Mouse (Mus musculus) kidney, adult 2 months (tissue): Measurements from ENCODE around the gene Rap1gap. TPM values are rescaled to one million over a fixed set of nuclear protein-coding genes. Genes with fewer than 3 reads are reported as not detected.
A peak's percentile ranks its signal among the peaks of the same experiment; 100 is the strongest.

ENCODE experiments used
- DNase-seq: peaks from one replicate; pipeline ENCODE4 v3.0.0; 2021
- H3K27ac ChIP-seq: fragments of 200-500 bp; 2 replicates; pipeline ENCODE4 v1.5.1; 2012; ENCODE audit warnings: low read depth, low read length, control low read depth, inconsistent platforms; ENCODE audit not compliant: insufficient read depth
- H3K27me3 ChIP-seq: fragments of 200-500 bp; replicated peaks from 2 replicates; pipeline ENCODE4 v1.6.1; 2012; ENCODE audit warnings: mild to moderate bottlenecking, moderate library complexity, low read length, inconsistent platforms; ENCODE audit not compliant: control insufficient read depth, insufficient read depth
- H3K36me3 ChIP-seq: fragments of 200-500 bp; 2 replicates; pipeline ENCODE4 v1.6.1; 2012; ENCODE audit warnings: mild to moderate bottlenecking, moderate library complexity, low read length, inconsistent platforms; ENCODE audit not compliant: control insufficient read depth, insufficient read depth
- H3K4me1 ChIP-seq: fragments of 200-500 bp; 2 replicates; pipeline ENCODE4 v1.6.1; 2011; ENCODE audit warnings: low read length; ENCODE audit not compliant: control insufficient read depth, insufficient read depth
- H3K4me3 ChIP-seq: fragments of 200-500 bp; 2 replicates; pipeline ENCODE4 v1.5.1; 2011; ENCODE audit warnings: mild to moderate bottlenecking, low read depth, low read length, control low read depth; ENCODE audit not compliant: insufficient read depth
- CTCF ChIP-seq: fragments of 200-500 bp; conservative IDR thresholded peaks from 2 replicates; pipeline ENCODE4 v1.5.1; 2011; ENCODE audit warnings: low read depth, mild to moderate bottlenecking, control low read depth, low read length, moderate library complexity, mixed read lengths; ENCODE audit not compliant: insufficient read depth, insufficient read length
- POLR2A ChIP-seq: fragments of 200-500 bp; IDR thresholded peaks from one replicate; pipeline ENCODE4 v1.6.1; 2011; ENCODE audit warnings: low read depth, low read length, control low read depth
- WGBS: fragments of 180-500 bp; shearing (Covaris S2); methylation state at CpG from one replicate; pipeline ENCODE4 v1.1.7; 2018; 5-methylcytosine and 5-hydroxymethylcytosine counted together
- polyA plus RNA-seq: library from polyadenylated mRNA; depleted of rRNA; stranded (reverse); fragments of >200 nt; gene quantifications from 2 replicates; pipeline ENCODE4 v1.2.3, GENCODE M21; 2012

Rap1gap gene
- polyA plus RNA-seq, 1 experiment = 213 TPM

DNA sequence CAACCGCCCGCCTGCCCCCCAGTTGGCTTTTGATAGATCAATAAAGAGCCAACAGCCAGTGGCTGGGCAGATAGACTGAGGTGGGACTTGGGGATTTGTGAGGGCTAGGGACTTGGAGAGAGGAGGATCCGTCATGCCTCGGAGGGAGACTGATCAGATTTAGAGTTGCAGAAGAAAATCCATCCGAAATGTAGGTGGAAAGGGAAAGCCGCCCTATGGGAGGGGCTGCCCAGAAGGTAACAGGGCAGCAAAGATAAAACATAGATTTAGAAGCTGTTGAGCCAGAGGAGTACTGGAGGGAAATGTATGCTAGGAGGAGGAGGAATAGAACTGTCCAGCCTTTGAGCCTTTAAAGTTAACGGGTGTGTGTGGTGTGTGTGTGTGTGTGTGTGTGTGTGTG lies 88.7 kb downstream of the Rap1gap start:
- Histone ChIP-seq H3K4me1 (peaks cover 3% of the 10 kb centered on the region; the same call in 1 of the 2 replicates), H3K27me3 (no peaks in the 10 kb centered on the region), H3K4me3 (no peak overlapping the region), H3K36me3 (no peaks in the 10 kb centered on the region), H3K27ac (no peak overlapping the region)
- no peak for DNase-seq
- 78% methylated on average over 7 of the region's 7 CpGs for WGBS
- no peak for TF ChIP-seq CTCF

DNA sequence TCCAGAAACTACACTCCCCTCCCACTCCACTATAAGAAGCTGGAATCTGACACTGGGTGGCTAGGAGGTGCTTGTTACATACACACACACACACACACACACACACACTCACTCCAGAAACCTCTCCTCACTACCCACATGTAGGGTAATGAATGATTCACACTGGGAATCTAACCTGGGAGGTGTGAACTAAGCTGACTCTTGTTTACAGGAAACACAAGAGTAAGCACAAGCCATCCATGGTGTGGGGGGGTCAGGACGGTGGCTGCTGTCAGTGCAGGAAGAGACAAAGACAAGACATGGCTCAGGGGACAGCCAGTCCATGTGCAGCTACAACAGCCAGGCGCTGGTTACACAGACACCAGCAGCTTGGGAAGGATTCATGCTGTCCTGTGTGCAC lies 89.9 kb downstream of the Rap1gap start:
- peak; percentile 56 for DNase-seq
- no peak for TF ChIP-seq POLR2A
- Histone ChIP-seq H3K36me3 (no peaks in the 10 kb centered on the region), H3K27me3 (no peaks in the 10 kb centered on the region), H3K4me1 (peaks cover 3% of the 10 kb centered on the region; the same call in 1 of the 2 replicates), H3K4me3 (no peak overlapping the region), H3K27ac (no peak overlapping the region)
- 48% methylated on average over 2 of the region's 2 CpGs for WGBS

DNA sequence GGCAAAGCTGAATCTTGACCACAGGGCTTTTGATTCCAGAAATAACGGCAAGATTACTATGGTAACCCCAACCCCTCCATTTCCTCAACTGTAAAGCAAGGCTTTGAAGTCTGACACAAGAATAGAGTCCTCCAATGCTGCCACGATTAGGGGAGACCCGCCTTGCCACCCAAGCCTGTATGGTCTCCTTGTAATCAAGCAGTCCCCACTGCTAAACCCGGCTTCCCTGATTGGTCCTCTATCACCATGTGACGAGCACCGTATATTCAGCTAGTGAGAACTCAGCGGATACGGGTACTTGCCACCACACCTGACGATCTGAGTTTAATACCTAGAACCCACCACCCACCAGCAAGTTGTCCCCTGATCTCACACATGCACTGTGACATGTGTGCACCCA lies 98.4 kb downstream of the Rap1gap start:
- TF ChIP-seq POLR2A (no peak), CTCF (no peak)
- DNase-seq = no peak
- WGBS = 84% methylated on average over 9 of the region's 9 CpGs
- H3K4me3 ChIP-seq = no peak overlapping the region
- H3K4me1 ChIP-seq = peaks cover 7% of the 10 kb centered on the region; the same call in 1 of the 2 replicates
- H3K27me3 ChIP-seq = no peaks in the 10 kb centered on the region
- no peak overlapping the region for H3K27ac ChIP-seq
- H3K36me3 ChIP-seq = no peaks in the 10 kb centered on the region

DNA sequence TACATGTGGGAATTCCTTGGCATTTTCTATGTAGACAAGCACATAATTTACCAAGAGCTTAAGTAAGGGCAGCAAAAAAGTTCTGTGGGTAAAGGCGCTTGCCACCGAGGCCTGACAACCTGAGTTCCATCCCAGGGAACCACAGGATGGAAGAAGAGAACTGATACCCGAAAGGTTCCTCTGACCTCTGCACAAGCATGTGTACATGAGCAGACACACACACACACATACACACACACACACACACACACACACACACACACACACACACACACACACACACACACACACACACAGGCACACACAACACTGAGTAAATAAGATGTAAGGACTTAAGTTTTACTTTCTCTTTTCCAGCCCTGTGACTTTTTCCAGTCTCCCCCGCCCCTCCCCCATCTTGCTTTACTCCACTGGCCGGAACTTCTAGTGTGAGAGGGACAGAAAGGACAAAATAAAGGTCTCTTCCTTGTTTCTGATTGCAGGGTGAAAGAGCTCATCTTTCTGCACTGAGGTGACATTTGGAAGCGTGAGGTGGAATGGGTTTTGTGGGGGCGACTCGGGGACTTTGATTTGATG lies 99.5 kb downstream of the Rap1gap start:
- peaks cover 9% of the 10 kb centered on the region; the same call in 1 of the 2 replicates for H3K4me1 ChIP-seq
- DNase-seq = peak; percentile 60
- TF ChIP-seq CTCF (no peak), POLR2A (no peak)
- H3K27ac ChIP-seq = no peak overlapping the region
- H3K36me3 ChIP-seq = no peaks in the 10 kb centered on the region
- WGBS = 53% methylated on average over 8 of the region's 8 CpGs
- no peak overlapping the region for H3K4me3 ChIP-seq
- no peaks in the 10 kb centered on the region for H3K27me3 ChIP-seq

GRCm38 (mm10) chr4:137764621-137765020 lies 100.1 kb downstream of the Rap1gap start:
- H3K27ac ChIP-seq = no peak overlapping the region
- peaks cover 12% of the 10 kb centered on the region; the same call in 1 of the 2 replicates for H3K4me1 ChIP-seq
- 72% methylated on average over 3 of the region's 3 CpGs for WGBS
- TF ChIP-seq CTCF (no peak), POLR2A (no peak)
- no peak overlapping the region for H3K4me3 ChIP-seq
- no peak for DNase-seq
- no peaks in the 10 kb centered on the region for H3K27me3 ChIP-seq
- H3K36me3 ChIP-seq = no peaks in the 10 kb centered on the region

DNA sequence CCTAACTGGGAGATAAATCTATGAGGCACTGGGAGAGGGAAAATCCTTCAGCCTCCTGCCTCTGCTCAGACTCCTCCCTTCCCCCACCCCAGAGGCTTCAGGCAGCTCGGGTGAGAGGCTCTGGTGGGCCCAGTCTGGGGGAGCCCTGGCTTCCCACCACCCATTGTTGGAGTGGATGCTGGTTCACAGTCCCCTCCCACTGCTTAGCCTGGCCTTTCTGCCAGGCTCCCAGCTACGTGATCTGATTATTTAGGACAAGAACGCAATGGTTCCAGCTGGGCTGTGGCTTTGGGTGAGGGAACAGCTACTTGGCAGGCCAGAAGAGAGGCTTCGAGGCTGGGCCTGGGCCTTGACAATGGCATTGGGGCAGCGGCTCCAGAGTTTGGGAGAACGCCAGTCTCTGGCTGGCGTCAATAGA lies 101.0 kb downstream of the Rap1gap start:
- Histone ChIP-seq H3K27ac (no peak overlapping the region), H3K4me3 (no peak overlapping the region), H3K27me3 (no peaks in the 10 kb centered on the region), H3K36me3 (no peaks in the 10 kb centered on the region), H3K4me1 (peaks cover 16% of the 10 kb centered on the region)
- WGBS = 66% methylated on average over 7 of the region's 7 CpGs
- no peak for DNase-seq
- no peak for TF ChIP-seq POLR2A
- TF ChIP-seq CTCF = no peak

DNA sequence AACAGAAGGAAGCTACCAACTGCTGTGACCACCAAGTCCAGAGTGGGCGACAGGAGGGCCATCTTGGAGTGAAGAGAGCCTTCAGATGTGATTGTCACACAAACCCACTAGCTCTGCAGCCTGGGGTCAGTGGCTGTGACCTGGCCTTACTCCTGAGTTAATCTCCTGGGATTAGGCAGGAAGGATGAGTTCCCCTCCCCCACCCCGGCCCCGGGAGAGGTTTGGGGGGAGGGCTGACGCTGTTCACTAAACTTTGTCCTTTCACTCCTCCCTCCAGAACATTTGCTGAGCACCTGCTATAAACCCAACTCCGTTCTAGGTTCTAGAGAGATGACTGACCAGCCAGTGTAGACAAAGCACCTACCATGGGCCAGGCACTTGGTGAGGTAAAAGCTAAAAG lies 101.8 kb downstream of the Rap1gap start:
- Histone ChIP-seq H3K27ac (peak overlapping the region; percentile 61), H3K4me3 (no peak overlapping the region), H3K4me1 (peaks cover 16% of the 10 kb centered on the region), H3K36me3 (no peaks in the 10 kb centered on the region), H3K27me3 (no peaks in the 10 kb centered on the region)
- DNase-seq = peak; percentile 81
- WGBS = 40% methylated on average over 5 of the region's 5 CpGs
- TF ChIP-seq CTCF = no peak

- 86% methylated on average over 5 of the region's 5 CpGs for whole genome bisulfite sequencing
- no peak for DNase-seq
- Histone ChIP-seq H3K4me1 (peaks cover 20% of the 10 kb centered on the region), H3K4me3 (no peak overlapping the region), H3K36me3 (no peaks in the 10 kb centered on the region), H3K27ac (peak overlapping the region; percentile 2), H3K27me3 (no peaks in the 10 kb centered on the region)
- TF ChIP-seq CTCF = no peak
- TF ChIP-seq POLR2A = no peak
These were observed 103.9 kb downstream of the Rap1gap start for GRCm38 (mm10) chr4:137768381-137768780.
